Mouse (Mus musculus) cortical plate, adult 2 months (tissue): ENCODE measurements around the gene Srp54c. TPM values are rescaled to one million over a fixed set of nuclear protein-coding genes. Genes with fewer than 3 reads are reported as not detected.
A peak's percentile ranks its signal among the peaks of the same experiment; 100 is the strongest.

Experiments
- H3K27ac ChIP-seq: fragments of 200-500 bp; 2 replicates; pipeline ENCODE4 v1.5.1; 2012; ENCODE audit warnings: low read length, control low read depth, inconsistent platforms; ENCODE audit not compliant: insufficient read depth
- H3K4me1 ChIP-seq: fragments of 200-500 bp; 2 replicates; pipeline ENCODE4 v1.6.1; 2011; ENCODE audit warnings: low read length; ENCODE audit not compliant: control insufficient read depth, insufficient read depth
- H3K4me3 ChIP-seq: fragments of 200-500 bp; 2 replicates; pipeline ENCODE4 v1.5.1; 2011; ENCODE audit warnings: mild to moderate bottlenecking, low read length, control low read depth; ENCODE audit not compliant: insufficient read depth
- CTCF ChIP-seq: fragments of 200-500 bp; IDR thresholded peaks from 2 replicates; pipeline ENCODE4 v1.5.1; 2011; ENCODE audit warnings: mild to moderate bottlenecking, control low read depth, low read length; ENCODE audit not compliant: insufficient read depth; ENCODE audit errors: extremely low read depth
- POLR2A ChIP-seq: fragments of 200-500 bp; IDR thresholded peaks from 2 replicates; pipeline ENCODE4 v1.6.1; 2011; ENCODE audit warnings: mild to moderate bottlenecking, low read length, control low read depth; ENCODE audit not compliant: insufficient read depth; ENCODE audit errors: extremely low read depth
- polyA plus RNA-seq: library from polyadenylated mRNA; depleted of rRNA; stranded (reverse); fragments of >200 nt; gene quantifications from 2 replicates; pipeline ENCODE4 v1.2.3, GENCODE M21; 2012

Srp54c gene
- polyA plus RNA-seq, 1 experiment = 66.5 TPM

- TF ChIP-seq POLR2A = no peak
- no peak for TF ChIP-seq CTCF
- H3K27ac ChIP-seq = no peak overlapping the region
- no peaks in the 10 kb centered on the region for H3K4me1 ChIP-seq
- H3K4me3 ChIP-seq = no peak overlapping the region
Observed at GRCm38 (mm10) chr12:55298112-55298511, 68.1 kb downstream of the Srp54c start.

GRCm38 (mm10) chr12:55299336-55299735 is 69.4 kb downstream of the Srp54c start, which contains the start of gene 1110008L16Rik:
1110008L16Rik (plus strand) TSS chr12:55299577.
- TF ChIP-seq POLR2A (no peak), CTCF (no peak)
- Histone ChIP-seq H3K27ac (no peak within 1 kb of the TSS), H3K4me3 (no peak within 1 kb of the TSS), H3K4me1 (no peaks in the 10 kb centered on the region)

GRCm38 (mm10) chr12:55300820-55301351 is 70.9 kb downstream of the Srp54c start:
- H3K4me3 ChIP-seq = peak overlapping the region; percentile 46; the same call in 1 of the 2 replicates
- no peak for TF ChIP-seq POLR2A
- no peak for TF ChIP-seq CTCF
- H3K4me1 ChIP-seq = no peaks in the 10 kb centered on the region
- H3K27ac ChIP-seq = no peak overlapping the region

- no peak for TF ChIP-seq POLR2A
- no peak for TF ChIP-seq CTCF
- no peaks in the 10 kb centered on the region for H3K4me1 ChIP-seq
- no peak overlapping the region for H3K27ac ChIP-seq
- peak overlapping the region; percentile 46 for H3K4me3 ChIP-seq
Observed at GRCm38 (mm10) chr12:55301472-55302300, 71.7 kb downstream of the Srp54c start.

- TF ChIP-seq CTCF (no peak), POLR2A (peak; percentile 87)
- H3K4me3 ChIP-seq = peak within 1 kb of the TSS; percentile 46
- no peaks in the 10 kb centered on the region for H3K4me1 ChIP-seq
- H3K27ac ChIP-seq = peak within 1 kb of the TSS; percentile 75
Observed at GRCm38 (mm10) chr12:55302485-55303441, 72.8 kb downstream of the Srp54c start, which contains the start of gene Ppp2r3c. Ppp2r3c (minus strand) TSS chr12:55302998.

GRCm38 (mm10) chr12:55306371-55306770 is 76.4 kb downstream of the Srp54c start:
- Histone ChIP-seq H3K4me3 (no peak overlapping the region), H3K4me1 (no peaks in the 10 kb centered on the region), H3K27ac (no peak overlapping the region)
- no peak for TF ChIP-seq POLR2A
- no peak for TF ChIP-seq CTCF

GRCm38 (mm10) chr12:55307566-55307965 is 77.6 kb downstream of the Srp54c start:
- TF ChIP-seq CTCF = no peak
- no peak for TF ChIP-seq POLR2A
- Histone ChIP-seq H3K27ac (no peak overlapping the region), H3K4me3 (no peak overlapping the region), H3K4me1 (no peaks in the 10 kb centered on the region)

GRCm38 (mm10) chr12:55308731-55309130 is 78.8 kb downstream of the Srp54c start:
- H3K4me3 ChIP-seq = no peak overlapping the region
- H3K27ac ChIP-seq = no peak overlapping the region
- no peaks in the 10 kb centered on the region for H3K4me1 ChIP-seq
- TF ChIP-seq POLR2A (no peak), CTCF (no peak)

GRCm38 (mm10) chr12:55309501-55309900 is 79.5 kb downstream of the Srp54c start:
- Histone ChIP-seq H3K4me3 (no peak overlapping the region), H3K4me1 (no peaks in the 10 kb centered on the region), H3K27ac (no peak overlapping the region)
- TF ChIP-seq CTCF (no peak), POLR2A (no peak)
